Mouse (Mus musculus): ENCODE data around the gene Ovol3.

DNA sequence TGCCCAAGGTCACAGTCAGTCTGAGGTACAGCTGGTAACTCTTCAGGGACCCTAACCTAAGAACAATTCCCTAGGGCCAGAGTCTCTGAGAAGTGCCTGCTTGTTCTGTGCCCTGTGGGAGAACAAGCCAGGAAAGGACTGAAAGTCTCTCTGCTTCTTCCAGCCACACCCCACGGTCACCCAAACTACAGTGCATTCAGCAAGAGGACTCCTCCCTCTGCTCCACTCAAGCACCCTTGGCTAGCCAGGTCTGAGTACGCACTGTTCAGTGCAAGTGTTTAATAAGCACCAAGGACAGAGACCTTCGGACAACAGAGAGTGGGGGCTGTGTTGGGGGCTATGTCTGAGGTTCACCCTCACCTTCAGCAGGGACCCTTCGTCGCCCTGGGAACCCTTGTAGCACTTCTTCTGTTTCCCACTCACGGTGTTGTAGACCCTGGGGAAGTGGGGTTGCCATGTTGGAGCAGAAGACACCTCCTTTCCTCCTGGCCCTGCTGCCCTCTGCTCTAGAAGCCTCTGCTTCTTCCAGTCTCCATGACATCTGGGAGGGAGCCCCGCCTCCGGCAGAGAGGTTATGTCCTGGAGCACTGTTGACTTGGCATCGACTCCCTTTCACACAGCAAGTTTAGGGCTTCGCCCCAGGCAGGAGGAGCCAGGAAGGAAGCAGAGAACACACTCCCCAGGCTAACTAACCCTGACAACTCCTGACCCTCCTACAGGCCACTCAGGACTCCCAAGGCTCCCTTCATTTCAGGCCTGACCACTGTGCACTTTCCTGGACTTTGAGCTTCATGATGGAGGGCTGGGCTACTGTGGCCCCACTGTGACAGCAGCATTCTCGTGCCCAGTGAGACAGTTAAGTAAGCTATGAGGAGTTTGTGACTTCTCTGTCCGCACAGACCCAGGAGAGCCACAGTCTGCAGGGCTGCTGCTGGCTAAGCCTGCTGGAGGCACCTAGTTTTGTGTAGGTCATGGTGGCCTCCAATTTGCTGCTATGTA is 16.7 kb upstream of the Ovol3 start:
- TF ChIP-seq POLR2A (IDR thresholded peaks at IDR 0.05; ENCODE audit: insufficient read length, low read depth), result no peak
- no peak for TF ChIP-seq USF1 (IDR thresholded peaks at IDR 0.05; ENCODE audit: low read depth)
